18 mouse cellular contexts compared by ENCODE assay signal in genomic region chr11:101137000-101137399, GRCm38 (mm10).
"Had no signal": no experiment of that assay in that cellular context is flagged by ENCODE, and none has a peak within 500 bp of the region (broad histone marks: within the 10 kb centered on the region; RNA-seq: fewer than 3 reads in every experiment).

No protein-coding gene starts in this region.

- H3K9me3 ChIP-seq: liver, embryonic 13.5 days; liver, embryonic 15.5 days; megakaryocyte, embryonic 14.5 days; midbrain, embryonic 12.5 days; neural tube, embryonic 12.5 days; stomach, embryonic 15.5 days had no signal

- H3K4me2 ChIP-seq: liver, embryonic 11.5 days; liver, embryonic 13.5 days; liver, embryonic 15.5 days; midbrain, embryonic 12.5 days; neural tube, embryonic 12.5 days; stomach, embryonic 15.5 days had no signal

- H3K27me3 ChIP-seq: stomach, embryonic 15.5 days had no signal

- H3K4me3 ChIP-seq: liver, embryonic 13.5 days; liver, embryonic 15.5 days; megakaryocyte, embryonic 14.5 days; midbrain, embryonic 12.5 days; neural tube, embryonic 12.5 days; stomach, embryonic 15.5 days had no signal

- ATAC-seq: liver, postnatal 0 days; lung, postnatal 0 days had no signal

- H3K27ac ChIP-seq: liver, embryonic 13.5 days; liver, embryonic 15.5 days; macrophage; midbrain, embryonic 12.5 days; neural tube, embryonic 12.5 days; stomach, embryonic 15.5 days had no signal

- H3K9ac ChIP-seq: liver, embryonic 13.5 days; liver, embryonic 15.5 days; liver, postnatal 0 days; midbrain, embryonic 12.5 days; neural tube, embryonic 12.5 days; stomach, embryonic 15.5 days had no signal

- H3K36me3 ChIP-seq: liver, embryonic 13.5 days; liver, embryonic 15.5 days; midbrain, embryonic 12.5 days; neural tube, embryonic 12.5 days; stomach, embryonic 15.5 days had no signal

- DNase-seq: liver; liver, embryonic 13.5 days; liver, postnatal 0 days; lung, adult 2 months; lung, postnatal 36 days; midbrain, embryonic 14.5 days; right cerebral cortex, postnatal 14 days; thymus, adult 2 months; thymus, postnatal 25 days; thymus, postnatal 4 days had no signal
